Mouse (Mus musculus): ENCODE results near the gene Cfap69.

DNA sequence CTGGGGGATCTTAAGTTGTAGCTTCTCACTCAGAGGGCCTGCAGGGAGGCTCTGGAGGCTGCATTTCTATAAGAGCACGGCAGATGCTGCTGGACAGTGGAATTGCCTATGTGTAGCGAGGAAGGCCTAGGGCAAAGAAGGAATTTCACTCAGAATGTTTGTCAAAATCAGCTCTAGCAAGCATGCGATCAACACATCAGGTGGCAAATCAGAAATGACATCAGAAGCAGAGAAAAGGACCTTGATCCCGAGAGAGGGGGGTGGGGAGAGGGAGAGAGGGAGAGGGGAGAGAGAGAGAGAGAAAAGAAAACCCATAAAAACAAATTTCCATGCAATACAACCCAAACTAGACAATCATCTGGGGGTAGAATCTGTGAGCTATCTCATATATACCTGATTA, 19.3 kb upstream of the Cfap69 start:
- TF ChIP-seq POLR2A (IDR thresholded peaks at IDR 0.05; ENCODE audit: insufficient read depth, low read length) (no peak), EP300 (IDR thresholded peaks at IDR 0.05; ENCODE audit: insufficient read depth, low read depth, low read length) (no peak), CTCF (IDR thresholded peaks at IDR 0.05; ENCODE audit: low read depth, low read length) (no peak)
